Mouse (Mus musculus) CH12.LX (cell line): ENCODE results near the gene Cdc14a.

Experiments used
- CTCF ChIP-seq, 2 experiments: IDR thresholded peaks in 1 of 2; conservative IDR thresholded peaks in 1 of 2; 2 replicates each; pipeline ENCODE4 v1.5.1; 2011 to 2012; ENCODE audit warnings: low read depth in 2 of 2, low read length in 2 of 2, improper control_type of control experiment in 1 of 2, inconsistent platforms in 1 of 2, mild to moderate bottlenecking in 1 of 2, moderate library complexity in 1 of 2
- E2F4 ChIP-seq: IDR thresholded peaks from 2 replicates; pipeline ENCODE4 v1.6.1; 2011; ENCODE audit warnings: low read depth, low read length, improper control_type of control experiment; ENCODE audit not compliant: insufficient replicate concordance
- ELF1 ChIP-seq: IDR thresholded peaks from 2 replicates; pipeline ENCODE4 v1.6.1; 2014; ENCODE audit warnings: low read depth, mild to moderate bottlenecking, inconsistent platforms, low read length, improper control_type of control experiment
- EP300 ChIP-seq: IDR thresholded peaks from 2 replicates; pipeline ENCODE4 v1.6.1; 2011; ENCODE audit warnings: low read length, improper control_type of control experiment
- MAFK ChIP-seq: IDR thresholded peaks from 2 replicates; pipeline ENCODE4 v1.6.1; 2011; ENCODE audit warnings: low read length, improper control_type of control experiment; ENCODE audit not compliant: insufficient replicate concordance
- MAX ChIP-seq: IDR thresholded peaks from 2 replicates; pipeline ENCODE4 v1.6.1; 2011; ENCODE audit warnings: low read length, improper control_type of control experiment
- MXI1 ChIP-seq: IDR thresholded peaks from 2 replicates; pipeline ENCODE4 v1.6.1; 2011; ENCODE audit warnings: mild to moderate bottlenecking, low read depth, low read length, improper control_type of control experiment
- MYC ChIP-seq: IDR thresholded peaks from 2 replicates; pipeline ENCODE4 v1.6.1; 2011; ENCODE audit warnings: low read depth, mild to moderate bottlenecking, improper control_type of control experiment, low read length
- NRF1 ChIP-seq: IDR thresholded peaks from 2 replicates; pipeline ENCODE4 v1.6.1; 2014; ENCODE audit warnings: low read depth, mild to moderate bottlenecking, inconsistent platforms, low read length, improper control_type of control experiment, moderate library complexity
- POLR2A ChIP-seq: IDR thresholded peaks from 2 replicates; pipeline ENCODE4 v1.6.1; 2011; ENCODE audit warnings: low read depth, mild to moderate bottlenecking, improper control_type of control experiment, low read length
- POLR2AphosphoS2 ChIP-seq: IDR thresholded peaks from 2 replicates; pipeline ENCODE4 v1.6.1; 2011; ENCODE audit warnings: low read depth, low read length, improper control_type of control experiment
- USF1 ChIP-seq: IDR thresholded peaks from 2 replicates; pipeline ENCODE4 v1.6.1; 2014; ENCODE audit warnings: low read depth, mild to moderate bottlenecking, inconsistent platforms, low read length, improper control_type of control experiment
- ZC3H11A ChIP-seq: IDR thresholded peaks from 2 replicates; pipeline ENCODE4 v1.6.1; 2012; ENCODE audit warnings: low read depth, mild to moderate bottlenecking, inconsistent platforms, low read length, improper control_type of control experiment
- ZNF384 ChIP-seq: IDR thresholded peaks from 2 replicates; pipeline ENCODE4 v1.6.1; 2012; ENCODE audit warnings: low read depth, low read length, improper control_type of control experiment, inconsistent platforms

DNA sequence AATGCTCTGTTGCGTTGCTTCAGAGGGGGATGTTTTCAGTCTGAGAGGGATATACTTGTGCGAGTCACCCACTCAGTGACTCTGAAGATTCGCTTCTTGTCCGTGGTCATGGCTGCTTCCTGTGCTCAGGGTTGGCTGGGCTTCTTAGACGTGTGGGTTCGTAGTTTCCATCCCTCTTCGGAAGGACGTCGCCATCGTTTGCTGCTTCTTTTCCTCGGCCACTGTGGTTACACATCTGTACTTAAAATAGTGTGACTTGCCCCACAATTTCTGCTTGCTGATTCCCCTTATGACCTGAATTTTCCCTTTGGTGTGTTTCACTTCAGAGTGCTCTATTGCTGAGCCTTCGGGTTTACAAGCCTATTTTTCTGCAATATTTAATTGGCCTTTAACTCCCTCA, 41.9 kb upstream of the Cdc14a start:
- TF ChIP-seq POLR2A (peak; percentile 48; the same call in 1 of the 2 replicates), POLR2AphosphoS2 (no peak), NRF1 (0 out of 2 replicates have a peak, but pooled peaks have one; percentile 29), EP300 (peak; percentile 98), E2F4 (no peak), USF1 (no peak), MAFK (peak; percentile 74), ZC3H11A (no peak), CTCF (conservative IDR thresholded peaks at IDR 0.05 in 1 of 2, IDR thresholded peaks at IDR 0.05 in 1 of 2; ENCODE audit: low read depth in 2 of 2, low read length in 2 of 2) (no peak), ZNF384 (no peak), MXI1 (0 out of 2 replicates have a peak, but pooled peaks have one; percentile 29), MYC (0 out of 2 replicates have a peak, but pooled peaks have one; percentile 59), MAX (peak; percentile 44; the same call in 1 of the 2 replicates), ELF1 (no peak)
